Mouse (Mus musculus) cerebellum, adult 2 months (tissue): ENCODE measurements around the gene Bahd1. TPM values are rescaled to one million over a fixed set of nuclear protein-coding genes. Genes with fewer than 3 reads are reported as not detected.

Source experiments
- DNase-seq, 2 experiments: peaks; one replicate each; pipeline ENCODE4 v3.0.0; 2021
- H3K27ac ChIP-seq: fragments of 200-500 bp; 2 replicates; pipeline ENCODE4 v1.5.1; 2012; ENCODE audit warnings: low read length, control low read depth, inconsistent platforms; ENCODE audit not compliant: insufficient read depth
- H3K27me3 ChIP-seq: fragments of 200-500 bp; 2 replicates; pipeline ENCODE4 v1.6.1; 2012; ENCODE audit warnings: inconsistent platforms, mild to moderate bottlenecking, low read length, moderate library complexity; ENCODE audit not compliant: control insufficient read depth, insufficient read depth
- H3K4me1 ChIP-seq: fragments of 200-500 bp; 2 replicates; pipeline ENCODE4 v1.6.1; 2011; ENCODE audit warnings: low read length; ENCODE audit not compliant: control insufficient read depth, insufficient read depth
- H3K4me3 ChIP-seq: fragments of 200-500 bp; replicated peaks from 2 replicates; pipeline ENCODE3; 2011; ENCODE audit warnings: mild to moderate bottlenecking, low read depth, low read length, control low read depth; ENCODE audit not compliant: insufficient read depth
- CTCF ChIP-seq: fragments of 200-500 bp; IDR thresholded peaks from 2 replicates; pipeline ENCODE4 v1.5.1; 2011; ENCODE audit warnings: low read depth, mild to moderate bottlenecking, control low read depth, low read length, moderate library complexity, borderline replicate concordance; ENCODE audit not compliant: insufficient read depth
- POLR2A ChIP-seq: fragments of 200-500 bp; IDR thresholded peaks from 2 replicates; pipeline ENCODE4 v1.6.1; 2011; ENCODE audit warnings: low read length, control low read depth, borderline replicate concordance; ENCODE audit not compliant: insufficient read depth
- whole genome bisulfite sequencing: fragments of 180-500 bp; shearing (Covaris S2); methylation state at CpG from one replicate; pipeline ENCODE4 v1.1.7; 2018; 5-methylcytosine and 5-hydroxymethylcytosine counted together
- polyA plus RNA-seq: library from polyadenylated mRNA; depleted of rRNA; stranded (reverse); fragments of >200 nt; gene quantifications from 2 replicates; pipeline ENCODE4 v1.2.3, GENCODE M21; 2012

Gene Bahd1
- polyA plus RNA-seq, 1 experiment = 16.7 TPM

GRCm38 (mm10) chr2:118920428-118920827, 20.3 kb downstream of the Bahd1 start:
- H3K27ac ChIP-seq = no peak overlapping the region
- H3K27me3 ChIP-seq = no peaks in the 10 kb centered on the region
- peak in 1 of 2 experiments; percentile 38 for DNase-seq
- 16% methylated on average over 3 of the region's 3 CpGs for WGBS
- TF ChIP-seq CTCF (no peak), POLR2A (no peak)
- no peak overlapping the region for H3K4me3 ChIP-seq
- H3K4me1 ChIP-seq = peaks cover 21% of the 10 kb centered on the region

- DNase-seq = no peak
- 4% methylated on average over 6 of the region's 6 CpGs for WGBS
Measured at GRCm38 (mm10) chr2:118925952-118926351, 25.8 kb downstream of the Bahd1 start.

DNA sequence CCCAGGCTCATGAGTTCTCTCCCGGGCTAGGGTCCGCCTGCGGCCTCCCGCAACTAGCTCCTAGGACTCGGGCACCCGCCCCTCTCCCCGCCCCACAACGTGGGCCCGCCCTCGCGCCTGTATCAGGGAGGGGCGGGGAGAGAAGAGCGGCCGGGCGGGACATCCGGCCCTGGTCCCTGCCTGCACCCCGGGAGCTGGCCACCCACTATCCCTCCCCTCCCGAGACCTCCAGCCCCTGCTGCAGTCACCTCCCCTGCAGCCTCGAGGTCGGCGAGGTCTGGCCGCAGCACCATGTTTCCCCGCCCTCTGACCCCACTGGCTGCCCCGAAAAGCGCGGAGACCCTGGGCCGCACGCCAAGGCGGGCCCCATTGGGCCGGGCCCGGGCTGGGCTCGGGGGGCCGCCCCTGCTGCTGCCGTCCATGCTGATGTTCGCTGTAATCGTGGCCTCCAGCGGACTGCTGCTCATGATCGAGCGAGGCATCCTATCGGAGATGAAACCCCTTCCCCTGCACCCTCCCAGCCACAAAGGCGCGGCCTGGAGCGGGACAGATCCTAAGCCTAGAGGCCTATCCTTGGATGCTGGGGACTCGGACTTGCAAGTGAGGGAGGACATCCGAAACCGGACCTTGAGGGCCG, 26.3 kb downstream of the Bahd1 start, which contains the start of gene Chst14:
Gene Chst14, plus strand, starts transcription at position 136 of the 637 bp plus-strand sequence.
- no peaks in the 10 kb centered on the region for H3K27me3 ChIP-seq
- TF ChIP-seq POLR2A = peak; percentile 33; the same call in 1 of the 2 replicates
- TF ChIP-seq CTCF = no peak
- H3K27ac ChIP-seq = no peak within 1 kb of the TSS
- WGBS = 4% methylated on average over 40 of the region's 47 CpGs
- DNase-seq = peak; percentile 70 to 71
- peaks cover 8% of the 10 kb centered on the region; the same call in 1 of the 2 replicates for H3K4me1 ChIP-seq
- peak within 1 kb of the TSS; percentile 76 for H3K4me3 ChIP-seq

More at GRCm38 (mm10) chr2:118925952-118926351, 25.8 kb downstream of the Bahd1 start:
- peaks cover 8% of the 10 kb centered on the region; the same call in 1 of the 2 replicates for H3K4me1 ChIP-seq
- TF ChIP-seq CTCF = no peak
- no peak for TF ChIP-seq POLR2A
- H3K4me3 ChIP-seq = peak overlapping the region; percentile 76
- no peak overlapping the region for H3K27ac ChIP-seq
- no peaks in the 10 kb centered on the region for H3K27me3 ChIP-seq

- H3K4me1 ChIP-seq = peaks cover 8% of the 10 kb centered on the region; the same call in 1 of the 2 replicates
- no peak overlapping the region for H3K27ac ChIP-seq
- 24% methylated on average over 31 of the region's 31 CpGs for WGBS
- no peaks in the 10 kb centered on the region for H3K27me3 ChIP-seq
- peak overlapping the region; percentile 76 for H3K4me3 ChIP-seq
- peak in 1 of 2 experiments; percentile 44 for DNase-seq
- TF ChIP-seq CTCF (no peak), POLR2A (no peak)
Measured at GRCm38 (mm10) chr2:118926998-118927739, 27.0 kb downstream of the Bahd1 start.

- Histone ChIP-seq H3K27ac (no peak overlapping the region), H3K4me1 (no peaks in the 10 kb centered on the region), H3K27me3 (no peaks in the 10 kb centered on the region), H3K4me3 (no peak overlapping the region)
- no peak for DNase-seq
- TF ChIP-seq CTCF (no peak), POLR2A (no peak)
- WGBS = 81% methylated on average over 7 of the region's 7 CpGs
Measured at GRCm38 (mm10) chr2:118941341-118941740, 41.2 kb downstream of the Bahd1 start.

- TF ChIP-seq POLR2A (no peak), CTCF (no peak)
- DNase-seq = no peak
- Histone ChIP-seq H3K27ac (no peak overlapping the region), H3K4me3 (no peak overlapping the region), H3K4me1 (no peaks in the 10 kb centered on the region), H3K27me3 (no peaks in the 10 kb centered on the region)
- 85% methylated on average over 6 of the region's 6 CpGs for WGBS
Measured at GRCm38 (mm10) chr2:118943232-118943631, 43.1 kb downstream of the Bahd1 start.

DNA sequence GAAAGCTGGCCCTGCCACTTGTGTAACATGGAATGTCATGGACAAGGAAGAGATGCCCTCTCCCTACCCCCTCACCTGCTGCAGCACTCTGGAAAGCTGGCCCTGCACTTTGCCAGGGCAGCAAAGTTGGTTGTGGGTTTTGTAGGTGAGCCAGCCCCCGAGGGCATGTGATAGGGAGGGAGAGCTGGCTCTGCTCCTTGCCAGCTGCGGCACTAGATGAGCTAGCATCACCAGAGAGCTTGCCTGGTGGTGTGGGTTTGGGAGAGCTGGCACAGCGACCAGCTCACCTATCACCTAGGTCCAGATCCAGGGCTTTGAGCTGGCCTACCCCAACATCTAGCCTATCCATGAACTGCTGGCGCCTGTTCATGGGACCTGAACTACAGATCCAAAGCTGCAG, 48.6 kb downstream of the Bahd1 start:
- Histone ChIP-seq H3K27me3 (no peaks in the 10 kb centered on the region), H3K27ac (no peak overlapping the region), H3K4me1 (no peaks in the 10 kb centered on the region), H3K4me3 (no peak overlapping the region)
- no peak for DNase-seq
- 68% methylated on average over 4 of the region's 4 CpGs for WGBS
- TF ChIP-seq CTCF = no peak
- no peak for TF ChIP-seq POLR2A
